Mouse (Mus musculus) CD4-positive, CD25-positive, alpha-beta regulatory T cell (primary cell): ENCODE results near the gene H2afz. TPM values are rescaled to one million over a fixed set of nuclear protein-coding genes. Genes with fewer than 3 reads are reported as not detected.

Experiments
- polyA plus RNA-seq: library from polyadenylated mRNA; unstranded; fragments of 100-300 nt; shearing (Covaris generic); gene quantifications from one replicate; pipeline ENCODE4 v1.2.1, GENCODE M21; 2017

Gene H2afz
- polyA plus RNA-seq, result 1,163 TPM

GRCm38 (mm10) chr3:137864124-137864987 lies at the start of gene H2afz:
TSS of gene H2afz (plus strand) at chr3:137864487.

GRCm38 (mm10) chr3:137867437-137868093 lies 3.3 kb downstream of the H2afz start, which contains the start of gene Dnajb14:
TSS of gene Dnajb14 (plus strand) at chr3:137867675.

Other genes starting within 250 kb of the H2afz start
- not detected for gene Ddit4l, start 242.9 kb upstream of the H2afz start, polyA plus RNA-seq
- not detected for gene Gm21962, start 193.0 kb upstream of the H2afz start, polyA plus RNA-seq
- gene Dnajb14, start 3.2 kb downstream of the H2afz start, polyA plus RNA-seq, result 11.9 TPM
- 64.0 TPM for gene Lamtor3, start 54.0 kb downstream of the H2afz start, polyA plus RNA-seq
- gene Dapp1, start 117.1 kb downstream of the H2afz start, polyA plus RNA-seq, result 88.2 TPM
- gene 1110002E22Rik, start 200.6 kb downstream of the H2afz start, polyA plus RNA-seq, result not detected
- not detected for gene Gm5105, start 202.9 kb downstream of the H2afz start, polyA plus RNA-seq